ENCODE assay signal across 7 mouse cellular contexts in genomic region chr15:28158771-28159489, GRCm38 (mm10). TPM values are rescaled to one million over a fixed set of nuclear protein-coding genes. Genes with fewer than 3 reads are reported as not detected.
DNase-seq lines count a peak whose midpoint lies in the region; ATAC-seq and TF ChIP-seq lines count a peak whose summit lies in the region.

No protein-coding gene starts in this region.

- H3K27me3 ChIP-seq in hindbrain, postnatal 0 days (ENCODE audit: insufficient read depth, low read length) = no peaks in the 10 kb centered on the region

- no peaks in the 10 kb centered on the region for H3K36me3 ChIP-seq in hindbrain, postnatal 0 days (ENCODE audit: insufficient read depth, low read length)

- no peak for TF ChIP-seq CTCF in hindbrain, postnatal 0 days (IDR thresholded peaks at IDR 0.05; ENCODE audit: low read depth)

- H3K9me3 ChIP-seq in hindbrain, postnatal 0 days (ENCODE audit: low read length) = no peaks in the 10 kb centered on the region

- no peak overlapping the region for H3K27ac ChIP-seq in hindbrain, postnatal 0 days

- H3K4me1 ChIP-seq in hindbrain, postnatal 0 days (ENCODE audit: insufficient read depth, low read length) = peaks cover 4% of the 10 kb centered on the region

- intact Hi-C loops in gastrocnemius, postnatal 14 days (cut with DNase I; ENCODE audit: low total_unique reads) = no loop called here
- intact Hi-C loops in left cerebral cortex, postnatal 25 days (cut with DNase I) = loop anchor here (5.0 kb wide), 2 partner anchors 132 to 242 kb away; partner anchors contain the start of gene Trio

- WGBS in hindbrain, postnatal 0 days = 3% methylated on average over 19 of the region's 19 CpGs

- peak; percentile 65 for ATAC-seq in hindbrain, postnatal 0 days
- ATAC-seq in megakaryocyte progenitor cell, adult 5-6 weeks (replicated peaks; ENCODE audit: poor library complexity) = peak; percentile 92

- H3K4me2 ChIP-seq in hindbrain, postnatal 0 days (ENCODE audit: low read depth, low read length) = peak overlapping the region; percentile 84

- DNase-seq in adrenal gland, adult (ENCODE audit: inconsistent age in 2 of 2, low spot score in 1 of 2) = peak; percentile 82 to 95
- peak; percentile 65 to 66 for DNase-seq in cerebellum, postnatal 36 days
- peak; percentile 54 for DNase-seq in gastrocnemius, postnatal 14 days
- peak; percentile 53 for DNase-seq in hindbrain, postnatal 0 days (ENCODE audit: low spot score)
- DNase-seq in left cerebral cortex, postnatal 25 days (ENCODE audit: low spot score in 2 of 2) = peak; percentile 27 to 45
- DNase-seq in right cerebral cortex, postnatal 36 days (ENCODE audit: low spot score in 2 of 2) = peak; percentile 16 to 23

- H3K4me3 ChIP-seq in hindbrain, postnatal 0 days (ENCODE audit: low read length) = peak overlapping the region; percentile 45

- peak overlapping the region; percentile 40 for H3K9ac ChIP-seq in hindbrain, postnatal 0 days (replicated peaks; ENCODE audit: low read length)

RNA-seq across cellular contexts. Expression of gene Dnah5, which starts 44.6 kb away (rescaled TPM):
- total RNA-seq in gastrocnemius, postnatal 14 days (2021) = under 1 TPM in 1 of 2 experiments, not detected in 1; 0.02 TPM
- total RNA-seq in hindbrain, postnatal 0 days (2014; rRNA removed) = 0.58 and 0.68 TPM in 2 replicates
- 0.11 TPM in 2 replicates for polyA plus RNA-seq in hindbrain, postnatal 0 days (2015; fragmentation: Nextera tagmentation; extraction: Ambion mirVana)
- 1 to 10 TPM; 2.3 to 2.6 TPM for total RNA-seq in left cerebral cortex, postnatal 25 days (2021)
- total RNA-seq in megakaryocyte progenitor cell, adult 5-6 weeks (2015) = not detected in 2 replicates
- not detected in 2 replicates for total RNA-seq in megakaryocyte progenitor cell, adult 5-6 weeks (2017)

Comparison
In these comparisons a context has a peak if more than half of its experiments do, and no peak if none do; other contexts are left out.
1. DNase-seq: peak in every context shown above with its lines; median percentile 88 in adrenal gland, adult; 66 in cerebellum, postnatal 36 days; 54 in gastrocnemius, postnatal 14 days; 53 in hindbrain, postnatal 0 days; 36 in left cerebral cortex, postnatal 25 days; 20 in right cerebral cortex, postnatal 36 days.